Mouse (Mus musculus): ENCODE data around the gene Zbtb7b.

Gene Zbtb7b

DNA sequence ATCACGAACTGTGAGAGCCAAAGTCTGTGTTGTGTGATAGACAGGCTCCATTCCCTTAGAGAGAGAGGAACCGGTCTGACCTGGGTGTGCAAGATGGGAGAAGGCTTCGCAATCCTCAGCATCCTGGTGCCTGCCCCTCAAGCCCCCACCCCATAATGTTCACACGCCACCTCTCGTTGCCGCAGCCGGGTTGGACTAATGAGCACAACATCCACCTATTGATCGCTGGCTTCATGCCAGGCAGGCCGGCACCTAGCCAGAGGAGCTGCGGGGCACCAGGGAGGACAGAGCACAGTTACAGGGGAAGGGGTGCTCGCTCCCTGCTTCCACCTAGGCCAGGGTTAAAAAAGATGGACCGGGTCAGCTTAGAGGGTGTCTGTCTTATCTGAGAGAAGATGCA lies 62.1 kb downstream of the Zbtb7b start:
- DNase-seq = no peak

DNA sequence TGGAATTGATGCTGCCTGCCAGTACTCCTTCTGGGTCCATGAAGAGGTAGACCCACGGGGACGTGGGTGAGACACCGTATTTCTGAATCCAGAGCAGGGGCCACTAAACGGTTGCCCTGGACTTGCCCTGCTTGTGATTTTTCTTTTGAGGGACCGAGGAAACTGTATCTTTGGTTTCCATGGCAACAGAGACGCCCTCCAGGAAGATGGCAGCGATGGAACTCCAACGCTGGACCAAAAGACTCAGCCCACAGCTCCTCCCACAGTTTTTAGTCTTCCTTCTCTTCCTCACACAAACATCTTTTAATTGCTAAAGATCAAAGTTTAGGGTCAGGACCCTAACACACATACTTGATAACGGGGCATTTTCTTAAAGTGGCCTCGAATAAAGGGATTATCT lies 62.6 kb downstream of the Zbtb7b start:
- no peak for DNase-seq

DNA sequence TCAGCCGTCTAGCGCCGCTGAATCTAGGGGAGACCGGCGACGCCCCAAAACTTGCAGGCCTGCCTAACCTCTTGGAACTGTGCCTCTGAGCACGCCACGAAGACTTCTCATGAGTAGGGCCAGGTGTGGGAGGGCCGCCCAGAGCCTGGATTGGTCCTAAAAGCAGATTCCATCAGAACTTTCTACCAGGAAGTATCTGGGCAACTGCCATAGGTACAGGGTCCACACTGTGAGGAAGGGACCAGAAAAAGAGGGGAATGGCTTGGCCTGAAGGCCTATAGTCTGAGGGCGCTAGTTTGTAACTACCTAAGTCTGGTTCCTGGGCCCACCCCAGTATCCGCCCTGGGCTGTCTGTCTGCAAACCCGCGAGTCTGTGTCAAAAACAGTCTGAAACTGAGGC lies 63.0 kb downstream of the Zbtb7b start:
- no peak for DNase-seq

DNA sequence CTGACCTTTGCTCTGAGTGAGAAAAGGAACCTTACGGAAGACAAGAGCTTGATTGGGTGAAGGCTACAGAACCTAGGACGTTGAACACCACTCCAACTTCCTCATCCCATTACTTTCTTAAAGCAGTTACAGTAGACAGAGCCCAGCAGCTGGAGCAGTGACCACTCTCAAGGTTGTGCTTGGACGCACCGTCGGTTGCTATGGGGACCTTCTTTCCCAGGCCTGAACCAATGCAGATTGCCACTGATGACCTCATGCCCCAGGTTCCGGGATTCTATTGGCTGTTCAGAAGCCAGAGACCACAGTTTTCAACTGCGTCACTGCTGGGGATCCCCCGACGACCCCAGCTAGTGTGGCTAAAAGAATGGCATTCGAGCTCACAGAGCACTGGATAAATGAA lies 63.6 kb downstream of the Zbtb7b start:
- no peak for DNase-seq

DNA sequence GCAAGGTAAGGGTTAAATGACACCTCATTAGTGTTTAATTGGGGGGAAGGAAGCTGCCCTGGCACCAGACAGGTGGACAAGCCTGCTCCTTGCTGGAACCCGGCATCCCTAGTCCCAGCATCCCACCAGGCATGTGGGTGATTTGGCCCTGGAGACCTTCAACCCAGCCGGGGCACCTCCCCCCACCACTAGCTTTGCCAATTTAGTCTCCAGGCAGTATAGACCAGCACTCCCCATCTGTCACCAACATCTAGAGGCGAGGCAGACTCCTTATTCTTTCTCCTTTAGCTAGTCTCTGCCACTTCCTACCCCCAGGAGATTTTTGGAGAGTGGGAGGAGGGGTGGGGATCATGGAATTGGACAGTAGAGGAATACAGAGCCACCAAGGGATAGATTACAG lies 64.2 kb downstream of the Zbtb7b start:
- no peak for DNase-seq

DNA sequence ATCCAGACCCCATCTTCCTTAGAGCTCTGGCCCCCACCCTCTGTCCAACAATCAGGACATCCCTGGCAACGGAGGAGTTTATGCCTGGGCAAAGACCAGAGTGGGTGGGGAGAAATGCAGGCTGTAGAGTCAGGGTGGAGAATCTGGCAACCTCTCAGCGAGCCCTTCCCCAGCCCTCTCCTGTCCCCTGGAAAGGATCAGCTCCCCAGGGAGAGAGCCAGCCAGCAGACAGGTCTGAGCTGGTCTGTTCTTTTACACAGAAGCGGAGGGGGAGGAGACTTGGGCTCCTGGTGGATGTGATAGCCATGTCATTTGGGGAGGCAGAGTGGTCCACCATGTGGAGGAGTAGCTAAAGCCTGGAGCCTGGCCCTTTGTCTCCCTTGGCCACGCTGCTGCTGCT lies 66.0 kb downstream of the Zbtb7b start:
- DNase-seq = no peak
